Comparison of ENCODE assay signal across 8 mouse cellular contexts in genomic region chr9:121348476-121348875, GRCm38 (mm10). TPM values are rescaled to one million over a fixed set of nuclear protein-coding genes. Genes with fewer than 3 reads are reported as not detected.
DNase-seq lines count a peak whose midpoint lies in the region; ATAC-seq lines count a peak whose summit lies in the region.

No protein-coding gene starts in this region.

- H3K4me2 ChIP-seq in heart, embryonic 12.5 days = peak overlapping the region; percentile 26; the same call in 1 of the 2 replicates
- H3K4me2 ChIP-seq in forebrain, embryonic 11.5 days (ENCODE audit: low read depth, low read length, severe bottlenecking) = 0 out of 2 replicates have a peak overlapping the region, but pooled peaks have one; percentile 5
- no peak overlapping the region for H3K4me2 ChIP-seq in kidney, embryonic 16.5 days (replicated peaks; ENCODE audit: low read depth, low read length)
- H3K4me2 ChIP-seq in midbrain, embryonic 14.5 days (ENCODE audit: low read length) = 0 out of 2 replicates have a peak overlapping the region, but pooled peaks have one; percentile 19

- no peaks in the 10 kb centered on the region for H3K9me3 ChIP-seq in heart, embryonic 12.5 days (replicated peaks)
- no peaks in the 10 kb centered on the region for H3K9me3 ChIP-seq in forebrain, embryonic 11.5 days (ENCODE audit: control insufficient read depth, low read length)
- no peaks in the 10 kb centered on the region for H3K9me3 ChIP-seq in kidney, embryonic 16.5 days (ENCODE audit: low read length)
- H3K9me3 ChIP-seq in midbrain, embryonic 14.5 days (ENCODE audit: control insufficient read depth, low read length) = no peaks in the 10 kb centered on the region

- no peak overlapping the region for H3K4me3 ChIP-seq in heart, embryonic 12.5 days
- H3K4me3 ChIP-seq in forebrain, embryonic 11.5 days (ENCODE audit: low read depth, low read length) = no peak overlapping the region
- H3K4me3 ChIP-seq in kidney, embryonic 16.5 days (ENCODE audit: low read length) = no peak overlapping the region
- H3K4me3 ChIP-seq in midbrain, embryonic 14.5 days (replicated peaks; ENCODE audit: low read depth, low read length) = no peak overlapping the region

- peaks cover 84% of the 10 kb centered on the region for H3K4me1 ChIP-seq in heart, embryonic 12.5 days (replicated peaks)
- peaks cover 31% of the 10 kb centered on the region for H3K4me1 ChIP-seq in forebrain, embryonic 11.5 days (replicated peaks; ENCODE audit: control insufficient read depth, insufficient read depth, low read length)
- H3K4me1 ChIP-seq in kidney, embryonic 16.5 days (ENCODE audit: insufficient read depth, low read length) = peaks cover 38% of the 10 kb centered on the region
- H3K4me1 ChIP-seq in midbrain, embryonic 14.5 days (ENCODE audit: control insufficient read depth, insufficient read depth, low read length) = peaks cover 29% of the 10 kb centered on the region

- ATAC-seq in heart, embryonic 12.5 days (ENCODE audit: insufficient number of reproducible peaks, low FRiP score) = no peak
- peak; percentile 55; the same call in 1 of the 2 replicates for ATAC-seq in forebrain, embryonic 11.5 days (replicated peaks; ENCODE audit: low FRiP score)
- peak; percentile 32; the same call in 1 of the 2 replicates for ATAC-seq in kidney, embryonic 16.5 days (ENCODE audit: low FRiP score, low TSS enrichment)
- ATAC-seq in midbrain, embryonic 14.5 days (ENCODE audit: low FRiP score, low TSS enrichment) = no peak

- no peak for DNase-seq in heart, postnatal 14 days
- peak; percentile 66 for DNase-seq in forebrain, embryonic 11.5 days (ENCODE audit: low spot score)
- peak; percentile 50 for DNase-seq in midbrain, embryonic 14.5 days
- DNase-seq in urinary bladder, postnatal 10 days (ENCODE audit: low spot score) = no peak
- no peak for DNase-seq in urinary bladder, postnatal 36 days (ENCODE audit: low spot score in 2 of 2)
- no peak for DNase-seq in right cerebral cortex, postnatal 25 days

- peak overlapping the region; percentile 58; the same call in 1 of the 2 replicates for H3K9ac ChIP-seq in heart, embryonic 12.5 days
- H3K9ac ChIP-seq in forebrain, embryonic 11.5 days (ENCODE audit: low read length) = peak overlapping the region; percentile 27
- 0 out of 2 replicates have a peak overlapping the region, but pooled peaks have one; percentile 35 for H3K9ac ChIP-seq in kidney, embryonic 16.5 days (replicated peaks; ENCODE audit: low read length)
- H3K9ac ChIP-seq in midbrain, embryonic 14.5 days (replicated peaks; ENCODE audit: low read length) = 0 out of 2 replicates have a peak overlapping the region, but pooled peaks have one; percentile 12

- H3K27me3 ChIP-seq in heart, embryonic 12.5 days (replicated peaks) = no peaks in the 10 kb centered on the region
- H3K27me3 ChIP-seq in forebrain, embryonic 11.5 days (ENCODE audit: control insufficient read depth, insufficient read depth, low read length) = no peaks in the 10 kb centered on the region
- no peaks in the 10 kb centered on the region for H3K27me3 ChIP-seq in kidney, embryonic 16.5 days (ENCODE audit: insufficient read depth, low read length)
- no peaks in the 10 kb centered on the region for H3K27me3 ChIP-seq in midbrain, embryonic 14.5 days (ENCODE audit: control insufficient read depth, insufficient read depth, low read length)

- H3K27ac ChIP-seq in heart, embryonic 12.5 days (ENCODE audit: poor library complexity, severe bottlenecking) = peak overlapping the region; percentile 86
- peak overlapping the region; percentile 75 for H3K27ac ChIP-seq in forebrain, embryonic 11.5 days (ENCODE audit: low read depth, low read length)
- H3K27ac ChIP-seq in kidney, embryonic 16.5 days (ENCODE audit: low read length) = peak overlapping the region; percentile 51
- peak overlapping the region; percentile 74 for H3K27ac ChIP-seq in midbrain, embryonic 14.5 days (replicated peaks; ENCODE audit: low read depth, low read length)

- 16% methylated on average over 5 of the region's 5 CpGs for WGBS in heart, embryonic 12.5 days
- WGBS in forebrain, embryonic 11.5 days = 3% methylated on average over 5 of the region's 5 CpGs
- WGBS in kidney, embryonic 16.5 days = 22% methylated on average over 5 of the region's 5 CpGs
- WGBS in midbrain, embryonic 14.5 days = 2% methylated on average over 5 of the region's 5 CpGs

- intact Hi-C loops in heart, postnatal 14 days (cut with DNase I) = no loop called here

- no peaks in the 10 kb centered on the region for H3K36me3 ChIP-seq in heart, embryonic 12.5 days
- H3K36me3 ChIP-seq in forebrain, embryonic 11.5 days (ENCODE audit: control insufficient read depth, insufficient read depth, low read length) = no peaks in the 10 kb centered on the region
- H3K36me3 ChIP-seq in kidney, embryonic 16.5 days (ENCODE audit: insufficient read depth, low read length) = no peaks in the 10 kb centered on the region
- H3K36me3 ChIP-seq in midbrain, embryonic 14.5 days (ENCODE audit: control insufficient read depth, insufficient read depth, low read length) = no peaks in the 10 kb centered on the region

RNA-seq across cellular contexts. Expression of gene Trak1, which starts 51.2 kb away (rescaled TPM):
- 37.3 and 42.0 TPM in 2 replicates for polyA plus RNA-seq in heart, embryonic 12.5 days (2016; fragmentation: Nextera tagmentation; extraction: Ambion mirVana)
- 100 to 1,000 TPM; 323 to 335 TPM for total RNA-seq in heart, postnatal 14 days (2021)
- 33.5 and 36.4 TPM in 2 replicates for polyA plus RNA-seq in forebrain, embryonic 11.5 days (2014; fragmentation: Nextera tagmentation; extraction: Ambion mirVana)
- polyA plus RNA-seq in kidney, embryonic 16.5 days (2015; fragmentation: Nextera tagmentation; extraction: Ambion mirVana) = 16.2 and 17.7 TPM in 2 replicates
- 47.0 and 53.6 TPM in 2 replicates for polyA plus RNA-seq in midbrain, embryonic 14.5 days (2014; fragmentation: Nextera tagmentation; extraction: Ambion mirVana)

Comparison
In these comparisons a context has a peak if more than half of its experiments do, and no peak if none do; other contexts are left out.
1. ATAC-seq: peak in forebrain, embryonic 11.5 days (single experiment) and kidney, embryonic 16.5 days (single experiment); none in heart, embryonic 12.5 days (single experiment) and midbrain, embryonic 14.5 days (single experiment).
2. DNase-seq: peak in forebrain, embryonic 11.5 days (single experiment) and midbrain, embryonic 14.5 days (single experiment); none in heart, postnatal 14 days (0 of 2), urinary bladder, postnatal 10 days (single experiment), urinary bladder, postnatal 36 days (0 of 2) and right cerebral cortex, postnatal 25 days (single experiment).
3. Peak in every context shown above with its lines, with median percentiles within 50 percentile points of each other: H3K27ac ChIP-seq and H3K9ac ChIP-seq.